Mouse (Mus musculus): ENCODE results near the gene Nt5dc1. TPM values are rescaled to one million over a fixed set of nuclear protein-coding genes. Genes with fewer than 3 reads are reported as not detected.

Nt5dc1 gene
- total RNA-seq, 2 experiments from 2014 or later = 10.1 to 12.1 TPM

GRCm38 (mm10) chr10:34249594-34249993 lies 168.8 kb downstream of the Nt5dc1 start:
- intact Hi-C loops (cut with DNase I) = no loop called here
- no peak for DNase-seq

DNA sequence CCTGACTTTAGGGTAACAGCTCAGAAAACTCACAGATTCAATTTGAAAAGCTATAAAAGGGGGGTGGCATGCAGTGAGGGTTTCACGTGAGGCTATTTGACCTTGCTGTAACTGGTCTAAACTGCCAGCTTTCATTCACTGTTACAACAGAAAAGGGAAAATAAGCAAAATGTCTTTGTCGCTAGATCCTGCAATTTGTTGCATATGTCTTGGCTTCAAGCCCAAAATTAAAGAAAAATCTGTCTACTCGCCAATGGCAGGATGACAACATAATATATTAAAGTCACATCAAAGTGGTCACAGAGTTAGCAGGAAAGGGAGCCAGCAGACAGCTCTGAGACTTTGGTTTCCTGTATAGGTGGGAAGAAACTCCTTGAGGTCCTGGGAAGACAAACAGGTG lies 170.6 kb downstream of the Nt5dc1 start:
- DNase-seq = no peak
- intact Hi-C loops (cut with DNase I) = no loop called here

- intact Hi-C loops (cut with DNase I) = no loop called here
- no peak for DNase-seq
Observed at GRCm38 (mm10) chr10:34246106-34246505, 172.2 kb downstream of the Nt5dc1 start.

GRCm38 (mm10) chr10:34244745-34245144 lies 173.6 kb downstream of the Nt5dc1 start:
- no peak for DNase-seq
- intact Hi-C loops (cut with DNase I) = no loop called here

- DNase-seq = no peak
- intact Hi-C loops (cut with DNase I) = no loop called here
Observed at GRCm38 (mm10) chr10:34238536-34238935, 179.8 kb downstream of the Nt5dc1 start.

Other genes starting within 250 kb of the Nt5dc1 start
- 1 to 10 TPM; 5.8 to 6.4 TPM for gene Dse, start 210.8 kb downstream of the Nt5dc1 start, total RNA-seq (2021)
- gene Tspyl1, start 136.4 kb downstream of the Nt5dc1 start, total RNA-seq (2021) = 10 to 100 TPM; 58.2 to 61.7 TPM
- gene Tspyl4, start 121.1 kb downstream of the Nt5dc1 start, total RNA-seq (2021) = 10 to 100 TPM in 1 of 2 experiments, 1 to 10 TPM in 1; 8.4 to 12.2 TPM
- not detected for gene Col10a1, start 28.6 kb downstream of the Nt5dc1 start, total RNA-seq (2021)
- 1 to 10 TPM; 1.6 to 2.0 TPM for gene Frk, start 64.8 kb upstream of the Nt5dc1 start, total RNA-seq (2021)

Measured in heart, postnatal 36 days (tissue).